Mouse (Mus musculus) bone marrow, adult 2 months (tissue): Measurements from ENCODE around the gene Timm29. TPM values are rescaled to one million over a fixed set of nuclear protein-coding genes. Genes with fewer than 3 reads are reported as not detected.

Source experiments
- H3K27ac ChIP-seq: fragments of 200-500 bp; 2 replicates; pipeline ENCODE4 v1.5.1; 2012; ENCODE audit warnings: low read depth, mild to moderate bottlenecking, control low read depth, inconsistent platforms, low read length; ENCODE audit not compliant: control insufficient read depth, poor library complexity, insufficient read depth
- H3K4me1 ChIP-seq: fragments of 200-500 bp; 2 replicates; pipeline ENCODE4 v1.6.1; 2011; ENCODE audit warnings: low read length; ENCODE audit not compliant: control insufficient read depth, insufficient read depth
- H3K4me3 ChIP-seq: fragments of 200-500 bp; replicated peaks from 2 replicates; pipeline ENCODE3; 2011; ENCODE audit warnings: mild to moderate bottlenecking, low read depth, low read length, control low read depth; ENCODE audit not compliant: control insufficient read depth
- CTCF ChIP-seq: fragments of 200-500 bp; IDR thresholded peaks from 2 replicates; pipeline ENCODE4 v1.5.1; 2011; ENCODE audit warnings: low read length, control low read depth; ENCODE audit not compliant: control insufficient read depth, insufficient read depth
- POLR2A ChIP-seq: fragments of 200-500 bp; IDR thresholded peaks from 2 replicates; pipeline ENCODE4 v1.6.1; 2011; ENCODE audit warnings: low read depth, mild to moderate bottlenecking, control low read depth, low read length, borderline replicate concordance; ENCODE audit not compliant: control insufficient read depth
- WGBS: fragments of 180-500 bp; shearing (Covaris S2); methylation state at CpG from one replicate; pipeline ENCODE4 v1.1.7; 2018; 5-methylcytosine and 5-hydroxymethylcytosine counted together
- polyA plus RNA-seq: library from polyadenylated mRNA; stranded (reverse); fragments of >200 nt; gene quantifications from 2 replicates; pipeline ENCODE4 v1.2.4, GENCODE M21; 2011; ENCODE audit warnings: low replicate concordance; ENCODE audit not compliant: missing spikeins, insufficient read depth, insufficient read length

Timm29 gene
- polyA plus RNA-seq, 1 experiment = 10.4 TPM

GRCm38 (mm10) chr9:21568657-21569255 lies 23.8 kb upstream of the Timm29 start:
- TF ChIP-seq CTCF (no peak), POLR2A (no peak)
- Histone ChIP-seq H3K4me1 (no peaks in the 10 kb centered on the region; the same call in 1 of the 2 replicates), H3K27ac (no peak overlapping the region), H3K4me3 (no peak overlapping the region)
- 94% methylated on average over 8 of the region's 8 CpGs for WGBS

GRCm38 (mm10) chr9:21574012-21574801 lies 18.3 kb upstream of the Timm29 start:
- Histone ChIP-seq H3K4me3 (no peak overlapping the region), H3K27ac (no peak overlapping the region), H3K4me1 (peaks cover 1% of the 10 kb centered on the region; the same call in 1 of the 2 replicates)
- 96% methylated on average over 8 of the region's 8 CpGs for WGBS
- TF ChIP-seq POLR2A = no peak
- no peak for TF ChIP-seq CTCF

- H3K27ac ChIP-seq = no peak overlapping the region
- no peak overlapping the region for H3K4me3 ChIP-seq
- H3K4me1 ChIP-seq = peaks cover 1% of the 10 kb centered on the region; the same call in 1 of the 2 replicates
- 94% methylated on average over 10 of the region's 10 CpGs for WGBS
- TF ChIP-seq POLR2A (no peak), CTCF (no peak)
Measured at GRCm38 (mm10) chr9:21575253-21575652, 17.3 kb upstream of the Timm29 start.

- Histone ChIP-seq H3K4me3 (no peak overlapping the region), H3K4me1 (peaks cover 1% of the 10 kb centered on the region; the same call in 1 of the 2 replicates), H3K27ac (no peak overlapping the region)
- WGBS = 96% methylated on average over 1 of the region's 1 CpGs
- no peak for TF ChIP-seq CTCF
- TF ChIP-seq POLR2A = no peak
Measured at GRCm38 (mm10) chr9:21576286-21576685, 16.2 kb upstream of the Timm29 start.

GRCm38 (mm10) chr9:21578226-21578625 lies 14.3 kb upstream of the Timm29 start:
- no peak for TF ChIP-seq POLR2A
- TF ChIP-seq CTCF = no peak
- H3K27ac ChIP-seq = no peak overlapping the region
- no peak overlapping the region for H3K4me3 ChIP-seq
- peaks cover 1% of the 10 kb centered on the region; the same call in 1 of the 2 replicates for H3K4me1 ChIP-seq
- WGBS = 81% methylated on average over 3 of the region's 3 CpGs

- Histone ChIP-seq H3K4me1 (no peaks in the 10 kb centered on the region), H3K4me3 (no peak overlapping the region), H3K27ac (no peak overlapping the region)
- 86% methylated on average over 1 of the region's 1 CpGs for WGBS
- TF ChIP-seq CTCF = no peak
- TF ChIP-seq POLR2A = no peak
Measured at GRCm38 (mm10) chr9:21585401-21585800, 7.1 kb upstream of the Timm29 start.

- H3K4me1 ChIP-seq = no peaks in the 10 kb centered on the region
- H3K27ac ChIP-seq = no peak overlapping the region
- no peak for TF ChIP-seq POLR2A
- TF ChIP-seq CTCF = no peak
- no peak overlapping the region for H3K4me3 ChIP-seq
- 89% methylated on average over 23 of the region's 23 CpGs for WGBS
Measured at GRCm38 (mm10) chr9:21587678-21588349, 4.7 kb upstream of the Timm29 start.

GRCm38 (mm10) chr9:21588350-21588749 lies 4.2 kb upstream of the Timm29 start:
- WGBS = 87% methylated on average over 8 of the region's 8 CpGs
- no peak for TF ChIP-seq POLR2A
- Histone ChIP-seq H3K27ac (no peak overlapping the region), H3K4me3 (no peak overlapping the region), H3K4me1 (no peaks in the 10 kb centered on the region)
